26 mouse cellular contexts compared by ENCODE assay signal in genomic region chr13:40909060-40909459, GRCm38 (mm10). TPM values are rescaled to one million over a fixed set of nuclear protein-coding genes. Genes with fewer than 3 reads are reported as not detected.
DNase-seq lines count a peak whose midpoint lies in the region; ATAC-seq and TF ChIP-seq lines count a peak whose summit lies in the region.
"Had no signal": no experiment of that assay in that cellular context is flagged by ENCODE, and none has a peak within 500 bp of the region (broad histone marks: within the 10 kb centered on the region; RNA-seq: fewer than 3 reads in every experiment).

No protein-coding gene starts in this region.

- DNase-seq in MEL-GATA-1-ER (ENCODE audit: extremely low read depth, low read depth) = peak; percentile 98
- DNase-seq in liver, embryonic 11.5 days (ENCODE audit: low spot score) = peak; percentile 37
- no peak for DNase-seq in liver, postnatal 0 days
- DNase-seq in adrenal gland, adult 8-10 months = no peak
- DNase-seq in kidney, adult 8-10 months = no peak
- no peak for DNase-seq in right cerebral cortex, adult 18-20 months
- DNase-seq: adrenal gland, postnatal 25 days; B cell, adult 2 months; cerebellum, adult 9-10 months; forebrain, postnatal 0 days; layer of hippocampus, postnatal 36 days; lung, postnatal 4 days; midbrain, embryonic 14.5 days; right cerebral cortex, postnatal 4 days; thymus, postnatal 25 days had no signal

- no peaks in the 10 kb centered on the region for H3K9me3 ChIP-seq in liver, embryonic 11.5 days (ENCODE audit: control insufficient read depth, low read length)
- no peaks in the 10 kb centered on the region for H3K9me3 ChIP-seq in liver, postnatal 0 days (ENCODE audit: low read length)
- H3K9me3 ChIP-seq: embryonic facial prominence, embryonic 10.5 days; heart, embryonic 10.5 days; hindbrain, embryonic 10.5 days; limb, embryonic 13.5 days; lung, embryonic 15.5 days; neural tube, embryonic 13.5 days; stomach, embryonic 15.5 days had no signal

- no peak overlapping the region for H3K9ac ChIP-seq in liver, embryonic 11.5 days (ENCODE audit: low read depth, low read length)
- no peak overlapping the region for H3K9ac ChIP-seq in liver, postnatal 0 days (replicated peaks)
- H3K9ac ChIP-seq: forebrain, postnatal 0 days; limb, embryonic 13.5 days; lung, embryonic 15.5 days; neural tube, embryonic 13.5 days; stomach, embryonic 15.5 days had no signal

- H3K4me3 ChIP-seq in liver, embryonic 11.5 days (ENCODE audit: low read depth, low read length) = no peak overlapping the region
- no peak overlapping the region for H3K4me3 ChIP-seq in liver, postnatal 0 days (ENCODE audit: low read depth, low read length)
- H3K4me3 ChIP-seq: embryonic facial prominence, embryonic 10.5 days; heart, embryonic 10.5 days; hindbrain, embryonic 10.5 days; limb, embryonic 13.5 days; lung, embryonic 15.5 days; neural tube, embryonic 13.5 days; stomach, embryonic 15.5 days had no signal

- no peaks in the 10 kb centered on the region for H3K36me3 ChIP-seq in liver, embryonic 11.5 days (ENCODE audit: control insufficient read depth, insufficient read depth, low read length)
- H3K36me3 ChIP-seq in liver, postnatal 0 days (replicated peaks; ENCODE audit: insufficient read depth, low read length) = no peaks in the 10 kb centered on the region
- H3K36me3 ChIP-seq: embryonic facial prominence, embryonic 10.5 days; heart, embryonic 10.5 days; hindbrain, embryonic 10.5 days; limb, embryonic 13.5 days; lung, embryonic 15.5 days; neural tube, embryonic 13.5 days; stomach, embryonic 15.5 days had no signal

- H3K27me3 ChIP-seq in liver, embryonic 11.5 days (replicated peaks; ENCODE audit: control insufficient read depth, insufficient read depth, low read length) = no peaks in the 10 kb centered on the region
- no peaks in the 10 kb centered on the region for H3K27me3 ChIP-seq in liver, postnatal 0 days (ENCODE audit: insufficient read depth, low read length)
- H3K27me3 ChIP-seq: CH12.LX; limb, embryonic 13.5 days; lung, embryonic 15.5 days; neural tube, embryonic 13.5 days; stomach, embryonic 15.5 days had no signal

- peak; percentile 88 for ATAC-seq in liver, embryonic 11.5 days (replicated peaks; ENCODE audit: low FRiP score)
- ATAC-seq in liver, postnatal 0 days = peak; percentile 60
- ATAC-seq in neutrophil, adult 5-6 weeks (ENCODE audit: extremely low read depth, insufficient number of reproducible peaks, low FRiP score, poor library complexity, severe bottlenecking) = peak; percentile 56; the same call in 1 of the 2 replicates
- ATAC-seq: forebrain, postnatal 0 days; hindbrain, postnatal 0 days; intestine, embryonic 16.5 days had no signal

- peak; percentile 77 for TF ChIP-seq EP300 in liver, postnatal 0 days (IDR thresholded peaks at IDR 0.05; ENCODE audit: low read depth)

- H3K4me1 ChIP-seq in liver, embryonic 11.5 days (replicated peaks; ENCODE audit: control insufficient read depth, insufficient read depth, low read length) = peaks cover 7% of the 10 kb centered on the region
- peaks cover 7% of the 10 kb centered on the region; the same call in 1 of the 2 replicates for H3K4me1 ChIP-seq in liver, postnatal 0 days (ENCODE audit: insufficient read depth)
- H3K4me1 ChIP-seq: lung, embryonic 15.5 days; neural tube, embryonic 13.5 days; stomach, embryonic 15.5 days had no signal

- H3K4me2 ChIP-seq in liver, embryonic 11.5 days = no peak overlapping the region
- H3K4me2 ChIP-seq in liver, postnatal 0 days (ENCODE audit: low read depth, low read length) = no peak overlapping the region
- H3K4me2 ChIP-seq: limb, embryonic 13.5 days; lung, embryonic 15.5 days; neural tube, embryonic 13.5 days; stomach, embryonic 15.5 days had no signal

- WGBS in liver, embryonic 11.5 days = 41% methylated on average over 8 of the region's 8 CpGs
- 37% methylated on average over 7 of the region's 8 CpGs for WGBS in liver, postnatal 0 days (ENCODE audit: insufficient replicate concordance)

- TF ChIP-seq CTCF in liver, postnatal 0 days (IDR thresholded peaks at IDR 0.05; ENCODE audit: low read depth) = no peak

- no peak overlapping the region for H3K27ac ChIP-seq in liver, embryonic 11.5 days (ENCODE audit: low read depth, low read length)
- no peak overlapping the region for H3K27ac ChIP-seq in liver, postnatal 0 days (ENCODE audit: low read depth)
- H3K27ac ChIP-seq: embryonic facial prominence, embryonic 10.5 days; heart, embryonic 10.5 days; hindbrain, embryonic 10.5 days; hindbrain, postnatal 0 days; limb, embryonic 13.5 days; lung, embryonic 15.5 days; neural tube, embryonic 13.5 days; stomach, embryonic 15.5 days had no signal

RNA-seq across cellular contexts. Expression of gene Gcnt2, which starts 49.5 kb away (rescaled TPM):
- polyA plus RNA-seq in liver, embryonic 11.5 days (2014; fragmentation: Nextera tagmentation; extraction: Ambion mirVana) = 2.1 and 2.2 TPM in 2 replicates
- 2.5 and 3.3 TPM in 2 replicates for polyA plus RNA-seq in liver, postnatal 0 days (2015; fragmentation: Nextera tagmentation; extraction: Ambion mirVana)
- 329 and 353 TPM in 2 replicates for total RNA-seq in neutrophil, adult 5-6 weeks (2017)
- 1 to 10 TPM; 4.8 to 9.1 (median 7.1) TPM for total RNA-seq in adrenal gland, adult 8-10 months (2022)
- total RNA-seq: CH12.LX had no signal

Comparison
In these comparisons a context has a peak if more than half of its experiments do, and no peak if none do; other contexts are left out.
1. DNase-seq: peak in MEL-GATA-1-ER (single experiment) and liver, embryonic 11.5 days (single experiment); none in liver, postnatal 0 days (single experiment), adrenal gland, adult 8-10 months (single experiment), kidney, adult 8-10 months (0 of 2) and right cerebral cortex, adult 18-20 months (single experiment).
2. RNA of gene Gcnt2, which starts 49.5 kb away (total RNA-seq): 329 to 353 TPM in neutrophil, adult 5-6 weeks; 4.8 to 9.1 TPM in adrenal gland, adult 8-10 months; every median in the first group is over 10 times any median in the second.
3. Peak in every context shown above with its lines, with median percentiles within 50 percentile points of each other: ATAC-seq.